Mouse (Mus musculus) heart, adult 18-20 months (tissue): ENCODE measurements around the gene Stt3b. TPM values are rescaled to one million over a fixed set of nuclear protein-coding genes. Genes with fewer than 3 reads are reported as not detected.
A peak's percentile ranks its signal among the peaks of the same experiment; 100 is the strongest.

ENCODE experiments used
- DNase-seq, 2 experiments: peaks; one replicate each; pipeline ENCODE4 v3.0.0; 2021 to 2022; ENCODE audit warnings: mixed read lengths in 1 of 2
- total RNA-seq, 2 experiments: library from RNA; stranded (reverse); gene quantifications; 2 replicates each; pipeline ENCODE4 v1.2.3; 2021

The Stt3b gene
- total RNA-seq, 2 experiments from 2014 or later = 58.5 TPM

DNA sequence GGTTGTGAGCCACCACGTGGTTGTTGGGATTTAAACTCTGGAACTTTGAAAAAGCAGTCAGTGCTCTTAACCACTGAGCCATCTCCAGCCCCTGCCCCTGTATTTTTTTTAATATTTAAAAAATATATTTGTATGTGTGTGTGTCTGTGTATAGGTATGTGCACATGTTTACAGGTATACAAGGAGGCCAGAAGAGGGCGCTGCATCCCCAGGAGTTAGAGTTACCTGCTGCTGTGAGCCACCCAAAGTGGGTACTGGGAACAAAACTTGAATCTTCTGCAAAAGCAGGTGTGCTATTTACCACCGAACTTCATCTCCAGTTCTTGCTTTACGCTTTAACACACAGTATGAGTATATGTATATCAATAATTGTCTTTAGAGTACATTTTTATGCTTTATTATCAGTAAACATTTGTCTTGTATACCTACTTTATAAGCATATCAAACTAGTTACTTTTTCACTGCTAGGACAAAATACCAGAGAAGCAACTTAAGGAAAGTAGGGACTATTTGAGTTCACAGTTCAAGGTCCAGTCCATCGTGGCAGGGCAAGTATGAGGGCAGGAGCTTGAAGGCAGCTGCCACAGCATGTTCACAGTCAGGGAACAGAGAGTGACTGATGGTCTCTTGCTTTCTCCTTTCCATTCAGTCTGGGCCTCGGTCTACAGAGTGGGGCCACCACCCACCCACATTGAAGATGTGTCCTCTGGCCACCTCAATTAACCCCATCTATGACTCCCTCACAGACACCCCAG, 8.6 kb upstream of the Stt3b start:
- no peak for DNase-seq

DNA sequence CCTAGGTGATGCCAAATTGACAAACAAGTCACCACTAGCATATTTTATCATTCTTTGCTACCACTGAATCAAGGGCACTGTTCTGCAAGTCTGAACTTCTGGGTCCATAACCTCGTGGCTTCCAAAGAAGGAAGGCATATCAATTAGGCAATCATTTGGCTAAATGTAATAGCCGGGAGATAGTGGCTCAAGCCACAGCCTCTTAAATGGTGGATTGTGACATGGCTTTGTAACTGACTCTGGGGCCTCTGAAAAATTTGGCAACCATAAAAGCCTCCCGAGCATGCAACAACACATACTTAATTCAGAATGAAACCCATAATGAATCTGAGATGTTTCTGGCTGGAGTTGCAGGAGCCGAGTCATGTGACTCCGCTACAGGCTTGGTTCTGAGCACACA, 6.8 kb upstream of the Stt3b start:
- no peak for DNase-seq

DNA sequence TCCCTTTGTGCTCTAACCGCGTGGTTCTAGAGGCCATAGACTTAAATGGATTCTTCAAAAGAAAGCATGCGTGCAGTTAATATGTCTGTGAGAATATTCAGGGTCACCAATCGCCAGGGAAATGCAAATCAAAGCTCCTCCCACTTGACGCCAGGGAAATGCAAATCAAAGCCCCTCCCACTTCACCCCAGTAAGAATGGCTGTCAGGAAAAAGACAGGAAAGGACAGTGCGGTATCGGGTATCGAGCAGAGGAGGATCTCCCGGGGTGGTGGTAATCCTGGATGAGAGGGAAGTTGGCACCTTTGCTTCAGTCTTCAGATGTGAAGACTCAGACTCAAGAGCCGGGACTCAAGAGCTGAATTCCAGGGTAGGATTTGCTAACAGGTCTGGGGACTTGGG, 4.3 kb upstream of the Stt3b start:
- DNase-seq = peak in 1 of 2 experiments; percentile 12

DNA sequence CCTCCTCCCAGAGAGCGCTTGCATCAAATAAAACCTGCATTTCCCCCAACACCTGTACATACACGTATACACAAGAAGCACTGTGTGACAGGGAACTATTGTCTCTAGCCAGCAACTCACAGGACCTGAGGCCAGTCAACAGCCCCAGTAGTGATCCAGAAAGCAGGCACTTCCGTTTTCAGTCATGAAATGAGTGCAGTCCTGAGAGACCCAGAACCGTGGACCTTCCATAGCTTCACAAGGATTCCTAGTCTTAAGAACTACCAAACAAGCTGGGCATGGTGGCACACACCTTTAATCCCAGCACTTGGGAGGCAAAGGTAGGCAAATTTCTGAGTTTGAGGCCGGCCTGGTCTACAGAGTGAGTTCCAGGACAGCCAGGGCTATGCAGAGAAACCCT, 3.6 kb upstream of the Stt3b start:
- no peak for DNase-seq

DNA sequence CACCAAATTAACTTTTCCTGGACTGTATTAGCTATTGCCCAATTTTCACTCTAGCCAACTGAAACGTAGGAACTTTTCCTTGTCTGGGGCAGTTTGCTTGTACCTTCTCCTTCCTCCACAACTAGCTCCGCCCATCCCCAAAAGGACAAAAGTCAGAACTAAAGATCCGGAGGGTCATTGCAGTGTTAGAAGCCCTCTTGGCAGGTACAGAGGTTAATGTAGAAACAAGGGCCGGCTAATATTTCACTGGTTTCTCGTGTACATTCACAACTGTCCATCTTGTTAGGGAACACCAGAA, 951 bp upstream of the Stt3b start:
- peak in 1 of 2 experiments; percentile 22 for DNase-seq

DNA sequence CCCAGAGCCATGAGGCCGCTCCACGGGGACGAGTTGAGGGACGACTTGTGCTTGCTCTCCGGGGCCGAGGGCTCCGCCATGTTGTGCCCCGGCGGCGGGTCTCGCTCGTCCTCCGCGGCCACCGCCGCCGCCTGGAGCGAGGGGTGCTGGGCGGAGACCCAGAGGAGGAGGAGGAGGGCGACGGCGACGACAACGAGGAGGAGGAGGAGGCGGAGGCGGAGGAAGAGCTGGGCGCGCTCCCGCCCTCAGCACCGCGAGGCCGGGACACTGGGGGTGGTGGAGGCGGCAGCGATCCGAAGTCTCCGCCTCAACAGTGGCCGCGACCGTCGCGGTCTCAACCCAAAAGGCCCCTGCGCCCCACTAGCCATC, 260 bp downstream of the Stt3b start:
- DNase-seq = peak in 1 of 2 experiments; percentile 91

DNA sequence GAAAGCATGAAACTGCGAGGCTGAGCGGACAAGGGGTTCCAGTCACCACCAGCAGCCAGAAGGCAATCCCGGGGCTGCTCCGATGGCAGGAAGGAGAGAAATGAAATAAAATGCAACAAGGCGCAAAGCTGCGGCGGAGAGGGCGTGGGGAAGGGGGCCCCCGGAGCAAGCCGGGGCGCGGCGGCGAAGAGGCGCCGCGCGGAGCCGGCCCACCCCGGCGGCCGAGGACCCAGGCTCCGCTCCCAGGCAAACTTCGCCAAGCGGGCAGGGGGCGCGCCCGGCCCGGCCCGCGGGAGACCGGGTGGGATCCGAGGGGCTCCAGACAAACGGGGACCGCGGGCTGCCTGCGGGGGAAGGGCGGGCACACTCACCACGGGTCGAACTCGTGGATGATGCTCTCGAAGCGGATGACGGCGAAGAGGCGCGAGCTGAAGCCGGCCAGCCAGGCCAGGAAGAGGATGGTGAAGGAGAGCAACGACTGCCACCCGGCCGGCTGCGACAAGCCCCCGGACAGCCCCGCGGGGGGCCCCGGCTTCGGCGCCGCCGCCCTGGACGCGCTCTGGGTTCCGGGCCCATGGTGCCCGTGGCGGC, 745 bp downstream of the Stt3b start:
- DNase-seq = peak in 1 of 2 experiments; percentile 45

DNA sequence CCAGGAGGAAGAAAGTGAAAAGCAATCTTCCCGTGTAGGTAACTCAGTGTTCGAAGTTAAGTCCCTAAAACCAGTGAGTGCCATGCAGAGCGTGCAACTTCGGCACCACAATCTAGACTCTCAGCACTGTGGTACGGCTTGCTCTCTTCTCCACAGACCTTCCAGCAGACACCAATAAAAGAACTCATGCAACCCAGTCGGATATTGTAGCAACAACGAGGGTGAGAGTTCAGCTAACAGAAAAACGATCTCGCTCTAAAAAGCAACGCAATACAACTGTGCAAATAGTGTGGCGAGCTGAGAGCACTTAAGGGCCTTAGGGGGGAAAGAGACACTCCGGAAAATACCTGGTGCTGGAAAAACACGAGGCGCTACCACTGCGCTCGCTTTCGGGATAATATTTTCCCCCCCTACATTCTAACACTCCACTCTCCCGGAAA, 1.3 kb downstream of the Stt3b start:
- DNase-seq = peak in 1 of 2 experiments; percentile 47

DNA sequence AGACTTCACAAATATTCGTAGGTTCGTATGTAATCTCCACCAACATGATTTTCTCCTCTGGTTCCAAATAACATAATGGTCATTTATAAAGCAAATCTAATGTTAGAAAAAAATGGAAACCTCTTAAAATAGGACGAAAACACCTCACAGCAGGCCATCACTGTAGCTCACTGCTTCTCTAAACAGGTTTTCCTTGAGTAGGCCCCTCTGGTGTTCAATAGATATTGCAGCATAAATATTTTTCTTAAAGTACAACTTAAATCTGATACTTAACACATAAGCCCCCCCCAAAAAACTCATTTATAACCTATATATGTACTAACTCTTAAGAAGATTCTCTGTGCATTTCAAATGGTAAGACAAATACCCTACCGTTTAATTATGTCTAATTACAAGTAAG, 1.8 kb downstream of the Stt3b start:
- DNase-seq = no peak

DNA sequence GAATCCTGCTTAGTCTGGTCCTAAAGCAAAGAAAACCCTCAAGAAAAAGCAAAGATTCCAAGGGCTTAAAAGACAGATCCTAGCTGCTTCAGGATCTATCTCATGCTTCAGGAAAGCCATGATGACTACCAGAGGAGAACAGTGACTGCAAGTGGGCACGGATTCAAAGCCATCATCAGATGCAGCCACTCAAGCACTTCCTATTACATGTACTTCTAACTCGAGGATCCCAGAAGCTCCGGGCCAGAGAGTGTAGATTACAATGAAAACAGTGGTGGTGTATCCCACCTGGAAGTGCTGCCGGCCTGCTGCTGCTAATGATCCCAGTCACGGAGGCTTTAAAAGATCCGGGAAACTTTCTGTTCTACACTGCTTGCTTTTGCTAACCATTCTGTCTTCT, 4.0 kb downstream of the Stt3b start:
- peak; percentile 44 to 52 for DNase-seq

DNA sequence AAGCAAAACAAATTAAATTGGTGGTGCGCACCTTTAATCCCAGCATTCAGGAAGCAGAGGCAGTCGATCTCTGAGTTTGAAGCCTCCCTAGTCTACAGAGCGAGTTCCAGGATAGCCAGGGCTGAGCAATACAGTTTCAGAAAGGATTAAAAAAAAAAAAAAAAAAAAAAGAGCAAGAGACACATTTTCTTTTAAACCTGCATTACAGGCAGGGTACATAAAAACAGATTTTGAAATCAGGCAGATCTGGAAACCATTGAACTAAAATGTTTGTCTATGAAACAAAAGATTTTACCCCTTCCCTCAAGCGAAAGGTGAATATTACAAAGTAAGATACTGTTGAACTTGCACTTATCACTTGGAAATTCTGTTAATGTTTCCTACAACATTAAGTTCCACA, 6.1 kb downstream of the Stt3b start:
- no peak for DNase-seq

DNA sequence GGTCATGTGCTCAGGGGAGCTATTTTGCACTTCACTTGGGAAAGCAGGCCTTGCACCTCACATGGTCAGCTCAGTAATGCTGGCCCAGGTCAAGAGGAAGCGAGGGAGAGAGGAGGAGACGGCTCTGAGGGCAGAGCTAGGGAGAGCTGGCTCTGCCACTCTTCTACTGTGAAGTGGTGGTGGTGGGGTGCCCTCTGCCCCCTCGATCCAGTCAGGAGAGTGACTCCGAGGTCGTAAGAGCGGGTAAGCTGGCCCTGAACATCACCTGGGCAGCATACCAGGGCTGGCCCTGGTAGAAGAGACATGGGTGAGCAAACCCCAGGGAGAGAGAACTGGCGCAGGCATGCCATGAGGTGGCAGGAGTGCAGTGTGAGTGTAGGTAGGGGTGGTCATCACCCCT, 8.6 kb downstream of the Stt3b start:
- no peak for DNase-seq

DNA sequence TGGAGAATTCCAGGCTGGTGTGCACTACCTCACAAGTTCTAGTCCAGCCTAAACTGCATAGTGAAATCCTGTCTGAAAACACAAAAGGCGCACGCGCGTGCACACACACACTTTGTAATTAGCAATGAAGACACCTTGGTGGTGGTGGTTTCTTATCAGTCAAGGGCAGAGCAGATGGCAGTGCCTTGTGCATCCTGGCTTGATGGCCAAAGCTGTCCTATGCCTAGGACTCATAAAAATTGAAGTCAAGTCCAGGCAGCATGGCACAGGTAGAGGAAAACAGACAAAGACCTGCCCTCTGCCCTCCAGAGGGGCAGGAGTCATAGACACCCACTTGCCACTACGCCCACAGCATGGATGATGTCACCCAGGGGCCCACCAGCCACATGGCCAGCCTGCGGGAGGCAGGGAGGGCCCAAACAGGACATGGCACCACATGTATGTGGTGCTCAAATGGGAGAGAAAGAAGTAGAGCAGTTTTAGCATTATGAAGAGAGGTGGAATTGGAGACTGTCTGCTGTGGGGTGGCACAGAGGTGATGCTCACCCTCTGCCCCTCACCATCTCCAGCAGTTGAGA, 9.1 kb downstream of the Stt3b start:
- no peak for DNase-seq

DNA sequence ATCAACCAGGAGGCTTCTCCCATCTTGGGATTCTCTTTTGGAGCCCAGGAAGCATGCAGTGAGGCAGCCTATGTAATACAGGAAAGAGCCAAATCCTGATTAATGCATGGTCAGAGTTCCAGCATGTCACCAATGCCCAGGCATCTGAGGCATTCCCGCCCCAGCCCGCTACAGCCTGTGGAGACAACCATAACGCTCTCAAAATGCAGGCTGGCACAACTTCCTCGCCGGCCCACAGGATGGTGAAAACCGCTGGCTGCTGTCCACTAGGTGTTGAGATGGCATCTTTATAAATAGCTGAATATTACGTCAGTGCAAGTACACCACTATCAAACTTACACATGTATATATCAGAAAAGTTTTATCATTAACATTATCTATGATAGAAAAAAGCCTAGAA, 13.5 kb downstream of the Stt3b start:
- peak in 1 of 2 experiments; percentile 24 for DNase-seq

DNA sequence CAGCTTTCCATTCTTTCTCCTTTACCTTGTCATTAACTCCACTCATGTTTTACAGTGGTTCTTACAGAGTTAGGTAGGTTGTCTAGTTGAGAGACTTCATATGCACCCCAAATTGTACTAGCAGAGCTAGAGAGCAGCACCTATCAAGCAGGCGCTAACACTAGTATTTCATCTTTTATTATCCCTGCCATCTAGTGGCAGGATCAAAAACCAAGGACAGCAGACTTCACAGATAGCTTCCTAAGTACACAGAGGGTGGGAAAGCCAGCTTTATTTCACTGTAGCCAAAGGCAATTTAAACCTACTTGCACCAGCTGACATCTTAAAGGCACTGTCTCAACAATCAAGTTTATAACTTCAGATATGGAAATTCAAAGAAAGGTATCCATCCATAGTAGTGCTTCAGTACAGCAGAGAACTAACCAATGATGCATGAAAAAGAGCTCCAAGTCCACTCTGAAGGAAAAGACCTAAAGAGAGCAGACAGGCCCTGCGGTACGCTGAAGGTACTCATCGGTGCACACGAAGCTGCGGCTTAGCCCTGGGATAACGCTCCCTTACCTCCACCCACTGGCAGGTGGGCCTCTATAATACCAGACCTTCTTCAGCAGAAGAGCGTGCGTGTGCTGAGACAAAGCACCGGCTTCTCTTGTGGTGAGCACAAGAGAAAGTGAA, 16.2 kb downstream of the Stt3b start:
- DNase-seq = no peak

DNA sequence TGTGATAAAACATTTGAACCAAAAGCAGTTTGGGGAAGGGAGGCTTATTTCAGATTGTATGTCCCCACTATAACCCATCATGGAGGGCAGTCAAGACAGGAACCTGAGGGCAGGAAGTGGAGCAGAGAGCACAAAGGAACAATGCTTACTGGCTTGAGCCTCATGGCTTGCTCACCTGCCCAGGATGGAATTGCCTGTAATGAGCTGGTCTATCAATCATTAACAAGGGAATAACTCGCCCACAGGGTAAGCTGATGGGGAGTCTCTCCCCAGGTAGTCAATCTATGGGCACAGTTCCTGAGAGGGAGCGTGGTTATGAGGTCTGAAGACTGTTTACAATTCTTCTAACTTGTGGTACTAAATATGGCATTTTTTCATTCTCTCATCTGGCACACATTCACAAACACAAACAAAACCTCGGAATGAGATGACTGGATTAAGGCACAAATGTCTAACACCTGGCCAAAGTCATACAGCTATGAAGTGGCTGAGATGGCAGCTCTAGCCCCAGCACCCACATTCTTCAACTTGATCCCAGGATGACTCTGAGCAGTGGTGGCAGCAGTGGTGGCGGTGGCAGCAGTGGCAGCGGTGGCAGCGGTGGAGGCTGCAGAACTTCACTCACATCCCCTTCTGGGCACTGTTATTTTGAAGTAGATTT, 22.3 kb downstream of the Stt3b start:
- no peak for DNase-seq

DNA sequence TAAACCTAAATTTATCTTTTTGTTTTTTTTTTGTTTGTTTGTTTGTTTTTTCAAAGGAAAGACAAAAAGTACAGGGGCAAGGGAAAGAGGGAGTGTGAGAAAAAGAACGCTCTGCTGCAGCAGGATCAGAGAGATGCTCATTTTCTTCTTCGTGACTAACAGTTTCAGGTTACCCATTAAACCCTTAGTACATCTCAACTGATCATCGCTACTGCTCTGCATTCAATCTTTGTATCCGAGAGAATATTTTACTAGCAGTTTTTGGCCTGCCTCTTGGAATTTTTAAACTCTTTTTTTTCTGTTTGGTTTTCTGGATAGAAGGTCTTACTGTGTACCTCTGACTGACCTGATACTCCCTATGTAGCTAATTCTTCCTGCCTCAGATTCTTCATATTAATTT, 25.8 kb downstream of the Stt3b start:
- no peak for DNase-seq

DNA sequence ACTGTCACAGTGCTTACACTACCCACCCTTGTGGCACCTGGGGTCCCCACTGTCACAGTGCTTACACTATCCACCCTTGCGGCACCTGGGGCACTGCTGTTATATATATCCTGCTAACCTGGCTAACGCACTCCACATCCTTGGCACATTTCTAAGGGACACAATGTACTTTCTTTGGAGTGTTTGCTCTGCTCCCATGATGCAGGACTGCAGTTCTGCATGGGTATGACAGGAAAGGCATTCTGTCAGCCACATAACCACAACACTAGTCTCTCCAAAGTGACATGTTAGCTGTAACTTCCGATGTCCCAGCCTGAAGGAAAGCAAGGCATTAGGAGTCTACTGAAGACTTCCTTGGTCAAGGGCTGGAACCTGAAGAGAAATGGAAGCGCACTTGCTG, 26.8 kb downstream of the Stt3b start:
- no peak for DNase-seq

DNA sequence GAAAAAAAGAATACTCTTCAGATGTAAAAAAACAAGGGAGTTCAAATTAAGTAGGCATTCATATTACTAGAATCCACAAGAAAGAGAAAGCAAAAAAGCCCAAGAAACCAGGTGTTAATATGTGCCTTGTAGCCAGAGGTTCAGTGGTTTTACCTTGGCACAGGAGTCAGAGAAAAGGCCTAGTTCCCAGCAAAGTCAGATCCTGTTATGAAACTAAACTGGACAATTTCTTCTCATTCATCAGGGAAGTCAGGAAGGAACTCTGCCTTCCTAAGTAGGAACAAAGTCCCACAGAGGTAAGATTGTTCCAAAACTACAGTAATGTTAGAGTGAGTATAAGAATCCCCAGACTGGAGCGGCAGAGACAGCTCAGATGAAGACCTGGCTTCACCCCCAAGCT, 31.6 kb downstream of the Stt3b start:
- DNase-seq = no peak

DNA sequence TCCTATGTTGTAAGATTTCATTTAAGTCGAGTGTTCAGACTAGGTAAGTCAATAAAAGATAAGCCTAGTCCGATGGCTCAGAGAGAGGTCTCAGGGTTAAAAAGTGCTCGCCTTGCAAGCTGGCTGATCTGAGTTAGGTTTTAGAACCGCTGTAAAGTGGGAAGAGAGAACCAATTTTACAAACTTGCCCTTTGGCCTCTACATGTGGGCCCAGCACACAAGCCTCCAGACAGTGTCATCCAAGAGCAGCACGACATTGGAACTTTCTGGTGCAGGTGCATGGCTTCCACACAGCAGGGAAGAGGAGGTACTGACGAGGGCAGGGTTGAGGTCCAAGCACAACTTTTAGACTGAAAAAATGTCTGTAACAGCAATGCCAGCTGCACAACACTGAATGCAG, 35.4 kb downstream of the Stt3b start:
- no peak for DNase-seq

DNA sequence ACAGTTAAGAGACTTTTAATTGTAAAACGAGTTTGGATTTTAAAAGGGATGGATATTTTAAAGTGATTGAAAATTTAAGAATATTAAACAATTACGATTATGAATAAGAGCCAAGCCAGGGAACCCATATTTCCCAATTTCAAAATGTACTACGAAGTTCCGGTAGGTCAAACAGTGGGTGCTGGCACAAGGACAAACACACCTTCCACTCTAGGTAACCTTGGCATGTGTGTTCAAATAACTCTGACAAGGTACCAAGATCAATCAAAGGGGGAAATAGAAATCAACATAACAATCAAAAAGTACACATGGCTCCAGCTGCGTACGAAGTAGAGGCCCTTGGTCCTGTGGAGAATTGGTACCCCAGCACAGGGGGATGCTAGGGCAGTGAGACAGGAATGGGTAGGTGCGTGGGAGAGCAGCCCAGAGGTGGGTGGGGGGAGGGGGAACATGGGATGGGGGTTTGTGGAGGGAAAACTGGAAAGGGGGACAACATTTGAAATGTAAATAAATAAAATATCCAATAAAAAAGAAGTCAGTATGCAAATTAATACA, 37.0 kb downstream of the Stt3b start:
- no peak for DNase-seq

DNA sequence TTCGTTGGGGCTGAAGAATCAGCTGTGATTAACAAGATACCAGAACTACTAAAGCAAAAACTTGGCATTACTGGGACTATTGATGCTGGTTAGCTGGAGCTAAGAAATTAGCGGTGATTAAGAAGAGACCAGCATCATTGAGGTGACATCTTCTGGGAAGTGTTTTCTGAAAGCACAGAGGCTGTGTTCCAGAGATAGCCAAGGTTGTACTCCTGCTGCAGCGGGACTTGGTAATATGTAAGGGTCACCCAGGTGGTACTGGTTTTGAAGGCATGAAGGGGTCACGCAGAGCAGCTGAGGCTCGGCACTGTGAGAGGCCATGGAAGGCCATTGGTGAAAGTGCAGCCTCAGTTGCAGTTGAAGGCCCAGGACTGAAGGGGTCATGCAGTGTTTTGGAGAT, 37.8 kb downstream of the Stt3b start:
- peak in 1 of 2 experiments; percentile 38 for DNase-seq

DNA sequence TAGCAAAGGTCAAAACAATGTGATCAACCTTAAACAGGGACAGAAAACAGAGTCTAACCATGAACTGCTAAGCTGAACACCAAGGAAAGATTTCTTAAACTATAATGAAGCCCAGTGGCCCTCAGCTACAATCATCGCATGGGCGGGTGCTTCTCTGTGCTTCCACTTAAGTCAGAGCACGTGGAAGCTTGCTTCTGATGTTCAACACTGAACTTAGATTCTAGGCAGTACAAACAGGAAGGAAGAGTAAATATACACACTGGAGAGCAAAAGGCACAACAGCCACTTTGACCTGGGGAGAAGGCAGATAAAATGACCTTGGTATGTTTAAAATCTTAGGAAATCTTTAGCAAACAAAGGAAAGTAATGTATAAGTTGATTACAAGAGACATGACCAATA, 38.7 kb downstream of the Stt3b start:
- DNase-seq = no peak
